Mouse (Mus musculus) heart, postnatal 10 days (tissue): ENCODE data around the gene Pla2g12a. TPM values are rescaled to one million over a fixed set of nuclear protein-coding genes. Genes with fewer than 3 reads are reported as not detected.
A peak's percentile ranks its signal among the peaks of the same experiment; 100 is the strongest.

Source experiments
- DNase-seq, 2 experiments: peaks; one replicate each; pipeline ENCODE4 v3.0.0; 2021
- intact Hi-C: fragments of 180-260 bp; cut with DNase I; formaldehyde crosslinking; loops from one replicate; pipeline ENCODE4 v1.15.1; 2025
- total RNA-seq, 2 experiments: library from RNA; stranded (reverse); gene quantifications; 2 replicates each; pipeline ENCODE4 v1.2.3; 2021

Gene Pla2g12a
- total RNA-seq, 2 experiments from 2014 or later, result 21.3 to 29.8 TPM

- no peak for DNase-seq
- intact Hi-C loops, result no loop called here
Measured at GRCm38 (mm10) chr3:129893143-129893542, 14.7 kb downstream of the Pla2g12a start.

- no peak for DNase-seq
- intact Hi-C loops, result no loop called here
Measured at GRCm38 (mm10) chr3:129896591-129896990, 18.2 kb downstream of the Pla2g12a start.

- intact Hi-C loops, result no loop called here
- DNase-seq, result peak in 1 of 2 experiments; percentile 11
Measured at GRCm38 (mm10) chr3:129898886-129899285, 20.5 kb downstream of the Pla2g12a start.

DNA sequence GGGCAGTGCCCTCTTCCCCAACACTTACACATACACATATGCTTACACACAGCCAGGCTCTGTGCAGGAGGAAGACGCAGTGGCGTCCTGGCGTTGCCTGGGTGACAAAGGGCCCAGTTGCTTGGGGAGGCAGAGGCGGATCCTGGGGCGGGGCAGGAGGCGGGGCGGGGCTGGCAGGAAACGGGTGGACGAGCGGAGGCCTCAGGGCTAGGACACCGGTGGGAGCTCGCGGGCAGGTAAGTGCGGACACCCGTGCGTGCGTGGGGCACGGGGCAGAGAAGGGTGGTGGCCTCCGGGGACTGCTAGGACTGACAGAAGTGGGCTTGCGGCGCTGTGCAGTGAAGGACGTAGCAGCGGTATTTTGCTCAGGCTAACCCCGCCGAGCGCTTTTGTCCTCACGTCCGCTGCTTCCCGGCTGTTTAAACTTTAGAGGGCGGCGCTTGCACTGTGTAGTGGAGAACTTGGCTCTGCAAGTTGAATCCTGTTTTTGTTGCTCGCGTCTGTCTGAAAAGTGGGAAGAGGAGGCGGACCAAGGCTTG is 22.9 kb downstream of the Pla2g12a start, which contains the start of gene Casp6:
Gene Casp6 (plus strand): TSS at position 155 of the 539 bp plus-strand sequence.
- peak; percentile 85 to 86 for DNase-seq
- intact Hi-C loops, result loop anchor here (2.0 to 10.0 kb wide), 4 partner anchors 23 to 793 kb away; partner anchors contain the start of genes Gar1, Pla2g12a and Sec24b

DNA sequence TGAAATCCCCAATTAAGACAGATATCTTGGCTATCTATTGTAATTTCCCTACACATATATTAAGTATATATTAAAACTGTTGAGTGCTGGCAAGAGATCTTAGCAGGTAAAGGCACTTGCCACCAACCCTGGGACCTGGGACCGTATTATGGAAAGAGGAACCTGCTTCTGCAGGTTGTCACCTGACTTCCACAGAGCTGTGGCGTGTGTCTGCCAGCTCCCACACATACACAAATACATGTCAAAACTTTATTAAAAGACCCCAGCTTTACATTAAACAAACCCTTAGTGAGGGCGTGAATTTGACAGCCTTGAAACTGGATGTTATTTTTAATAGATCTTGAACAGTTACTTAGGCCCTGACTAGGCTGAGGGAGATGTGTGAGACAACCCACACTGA is 25.0 kb downstream of the Pla2g12a start:
- no peak for DNase-seq
- intact Hi-C loops, result loop anchor here (5.0 to 10.0 kb wide), 3 partner anchors 71 to 791 kb away; partner anchors contain the start of genes Gar1 and Sec24b

GRCm38 (mm10) chr3:129903866-129904265 is 25.5 kb downstream of the Pla2g12a start:
- intact Hi-C loops, result loop anchor here (5.0 to 10.0 kb wide), 3 partner anchors 72 to 791 kb away; partner anchors contain the start of genes Gar1 and Sec24b
- DNase-seq, result no peak

DNA sequence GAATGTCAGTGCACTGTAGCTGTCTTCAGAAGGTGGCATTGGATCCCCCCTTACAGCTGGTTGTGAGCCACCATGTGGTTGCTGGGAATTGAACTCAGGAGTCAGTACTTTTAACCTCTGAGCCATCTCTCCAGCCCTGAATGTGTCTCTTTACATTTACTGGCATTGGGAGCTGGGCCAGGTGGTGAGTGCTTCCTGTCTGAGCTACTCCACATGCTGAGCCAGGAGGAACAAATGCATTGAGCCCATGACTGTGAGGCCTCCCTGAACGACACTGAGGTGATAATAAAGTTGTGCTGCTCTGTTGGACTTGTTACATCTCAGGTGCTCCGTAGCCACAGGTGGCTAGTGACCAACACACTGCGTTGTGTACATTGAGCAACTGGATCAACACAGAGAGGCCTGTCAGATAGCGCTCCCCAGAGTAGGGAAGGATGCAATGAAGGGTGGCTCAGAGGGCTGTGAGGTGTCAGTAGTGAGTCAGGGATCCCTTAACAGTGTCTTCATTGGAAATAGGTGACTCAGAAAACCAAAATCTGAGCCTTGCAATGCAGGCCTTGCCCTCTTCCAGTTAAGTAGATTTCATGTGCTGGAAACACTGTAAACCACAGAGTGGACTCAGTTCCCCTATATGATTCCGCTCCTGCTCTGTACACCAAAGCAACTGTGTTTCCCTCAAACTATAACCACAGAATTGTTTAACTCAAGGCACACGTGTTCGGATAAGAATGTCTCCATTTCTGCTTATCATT is 26.2 kb downstream of the Pla2g12a start:
- DNase-seq, result no peak
- intact Hi-C loops, result loop anchor here (5.0 to 10.0 kb wide), 3 partner anchors 72 to 790 kb away; partner anchors contain the start of genes Gar1 and Sec24b

DNA sequence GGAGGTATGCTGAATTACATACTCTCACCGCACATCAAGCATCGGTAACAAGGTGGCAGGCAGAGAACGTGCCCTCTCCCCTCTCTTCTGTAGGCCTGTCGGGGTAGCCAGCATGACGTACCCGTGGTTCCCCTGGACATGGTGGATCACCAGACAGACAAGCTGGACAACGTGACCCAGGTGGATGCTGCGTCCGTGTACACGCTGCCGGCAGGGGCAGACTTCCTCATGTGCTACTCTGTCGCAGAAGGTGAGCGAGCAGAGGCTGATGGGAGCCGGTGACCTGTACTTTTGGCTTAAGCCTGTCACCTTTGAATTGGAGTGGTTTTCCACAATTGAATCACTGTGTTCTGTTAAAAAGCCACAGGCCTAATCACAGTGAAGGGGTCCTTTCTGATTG is 33.6 kb downstream of the Pla2g12a start:
- intact Hi-C loops, result no loop called here
- DNase-seq, result no peak

GRCm38 (mm10) chr3:129913241-129913640 is 34.8 kb downstream of the Pla2g12a start:
- DNase-seq, result no peak
- intact Hi-C loops, result no loop called here

DNA sequence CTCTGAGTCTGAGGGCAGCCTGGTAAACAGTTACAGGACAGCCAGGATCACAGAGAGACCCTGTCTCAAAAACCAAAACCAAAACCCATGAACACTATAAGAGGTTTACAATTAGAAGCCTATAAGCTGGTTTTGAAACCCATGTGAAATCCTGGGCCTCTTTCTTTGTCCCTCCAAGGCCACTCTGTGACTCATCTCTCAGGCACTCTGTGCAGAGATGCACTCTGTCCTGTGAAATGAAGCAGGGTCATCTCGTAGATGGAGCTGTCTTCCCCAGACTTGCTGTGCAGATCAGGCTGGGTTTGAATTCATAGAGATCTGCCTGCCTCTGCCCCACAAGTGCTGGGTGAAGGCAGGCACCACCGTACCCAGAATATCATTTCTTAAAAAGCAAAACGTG is 39.0 kb downstream of the Pla2g12a start:
- intact Hi-C loops, result no loop called here
- no peak for DNase-seq

GRCm38 (mm10) chr3:129918434-129918833 is 40.0 kb downstream of the Pla2g12a start:
- DNase-seq, result peak; percentile 67 to 75
- intact Hi-C loops, result loop anchor here (1.0 kb wide), 1 partner anchor 162 kb away; no protein-coding TSS in a partner anchor

GRCm38 (mm10) chr3:129923581-129923980 is 45.2 kb downstream of the Pla2g12a start:
- no peak for DNase-seq
- intact Hi-C loops, result no loop called here

DNA sequence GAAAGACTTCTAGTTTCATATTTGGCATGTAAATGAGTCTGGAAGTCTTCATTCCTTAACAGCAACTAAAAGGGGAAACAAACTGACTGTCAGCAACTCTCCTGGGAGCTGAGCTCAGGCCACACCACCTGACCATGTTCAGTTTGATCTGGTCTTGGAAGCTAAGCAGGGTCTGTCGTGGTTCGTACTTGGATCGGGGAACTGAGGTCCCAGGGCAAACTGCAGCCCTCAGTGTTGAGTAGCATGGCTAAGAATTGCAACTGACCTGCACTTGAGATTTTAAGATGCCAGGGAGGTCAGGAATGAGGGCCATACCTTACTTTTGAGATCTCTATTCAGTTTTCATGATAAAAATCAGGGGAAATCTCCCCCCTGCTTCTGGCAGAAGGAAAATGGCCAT is 47.5 kb downstream of the Pla2g12a start:
- intact Hi-C loops, result no loop called here
- no peak for DNase-seq

- intact Hi-C loops, result no loop called here
- DNase-seq, result peak; percentile 15 to 20
Measured at GRCm38 (mm10) chr3:129930213-129930778, 51.9 kb downstream of the Pla2g12a start.

DNA sequence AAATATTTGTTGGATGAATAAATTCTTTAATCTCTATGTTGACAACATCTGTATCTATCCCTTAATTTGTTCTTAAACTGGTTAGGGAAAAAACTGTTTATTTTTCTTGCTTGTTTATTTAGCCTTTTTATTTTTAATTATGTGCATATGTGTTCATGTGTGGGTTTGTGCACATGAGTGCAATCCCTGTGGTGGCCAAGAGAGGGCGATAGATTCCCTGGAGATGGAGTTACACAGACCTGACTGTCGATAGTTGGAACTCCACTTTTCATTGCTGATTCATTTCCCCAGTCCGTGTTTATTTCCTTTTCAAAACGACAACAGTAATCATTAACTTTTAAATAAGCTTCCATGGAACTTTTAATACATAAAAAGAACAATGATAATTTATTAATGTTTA is 54.0 kb downstream of the Pla2g12a start:
- intact Hi-C loops, result no loop called here
- peak in 1 of 2 experiments; percentile 12 for DNase-seq

DNA sequence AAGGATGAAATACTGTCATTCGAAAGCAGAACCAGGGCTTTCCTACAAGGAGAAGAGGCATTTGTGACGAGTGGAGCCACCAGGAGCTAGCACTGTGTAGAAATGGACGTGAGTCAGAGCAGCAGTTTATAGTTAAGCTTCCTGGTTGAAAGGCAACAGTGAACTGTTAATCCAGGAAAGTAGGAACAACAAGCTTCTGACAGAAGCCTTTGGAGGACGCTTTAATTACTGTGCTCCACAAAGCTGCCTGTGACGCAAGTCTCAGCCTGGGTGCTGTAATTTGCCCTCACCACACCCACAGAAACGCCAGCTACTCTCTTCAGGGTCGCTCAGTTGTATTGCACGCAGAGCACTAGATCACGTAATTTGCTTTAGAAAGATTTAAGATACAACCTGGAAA is 58.2 kb downstream of the Pla2g12a start:
- intact Hi-C loops, result no loop called here
- no peak for DNase-seq

DNA sequence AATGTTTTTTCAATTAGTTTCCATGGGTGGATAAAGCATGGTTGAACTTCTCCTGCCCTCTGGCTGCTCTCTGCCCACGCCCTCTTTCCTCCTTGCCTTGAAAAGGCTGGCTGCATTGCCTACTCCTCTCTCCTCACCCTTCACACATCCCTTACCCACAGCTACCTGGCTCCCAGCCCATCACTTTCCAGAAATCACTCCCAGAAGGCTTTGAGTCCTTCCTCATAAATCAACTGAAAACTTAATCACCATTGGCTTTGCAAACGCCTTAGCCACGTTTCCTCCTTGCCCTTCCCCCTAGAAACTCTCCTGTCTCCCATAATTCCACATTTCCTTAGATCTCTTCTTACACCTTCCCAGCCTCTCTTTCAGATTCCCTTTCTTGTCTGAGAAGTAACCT is 59.4 kb downstream of the Pla2g12a start:
- DNase-seq, result peak in 1 of 2 experiments; percentile 4
- intact Hi-C loops, result no loop called here

- DNase-seq, result no peak
- intact Hi-C loops, result no loop called here
Measured at GRCm38 (mm10) chr3:129939058-129939457, 60.7 kb downstream of the Pla2g12a start.

DNA sequence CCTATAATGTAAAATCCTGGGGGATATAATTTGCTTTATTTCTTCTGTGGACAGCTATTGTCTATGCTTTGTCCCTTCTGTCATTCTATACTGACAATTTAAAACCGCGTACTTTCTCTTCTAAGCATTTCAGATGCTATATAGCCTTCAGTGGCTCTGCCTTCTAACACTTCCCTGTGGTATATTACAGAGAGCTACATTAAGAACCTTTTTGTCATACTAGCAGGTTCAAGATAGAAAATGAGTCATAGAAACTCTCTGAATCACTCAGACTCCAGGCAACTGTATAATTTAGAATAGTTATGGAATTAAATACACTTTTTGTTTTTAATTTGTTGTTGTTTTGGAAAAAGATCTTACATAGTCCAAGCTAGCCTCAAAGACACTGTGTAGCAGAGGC is 62.4 kb downstream of the Pla2g12a start:
- intact Hi-C loops, result no loop called here
- DNase-seq, result no peak

- no peak for DNase-seq
- intact Hi-C loops, result no loop called here
Measured at GRCm38 (mm10) chr3:129941291-129941690, 62.9 kb downstream of the Pla2g12a start.

- no peak for DNase-seq
- intact Hi-C loops, result no loop called here
Measured at GRCm38 (mm10) chr3:129943813-129944212, 65.4 kb downstream of the Pla2g12a start.
